ENCODE assay signal across 24 mouse cellular contexts in genomic region chr5:125224925-125225324, GRCm38 (mm10). TPM values are rescaled to one million over a fixed set of nuclear protein-coding genes. Genes with fewer than 3 reads are reported as not detected.
DNase-seq lines count a peak whose midpoint lies in the region; ATAC-seq and TF ChIP-seq lines count a peak whose summit lies in the region.
"Had no signal": no experiment of that assay in that cellular context is flagged by ENCODE, and none has a peak within 500 bp of the region (broad histone marks: within the 10 kb centered on the region; RNA-seq: fewer than 3 reads in every experiment).

No protein-coding gene starts in this region.

- H3K27ac ChIP-seq in hindbrain, postnatal 0 days = 0 out of 2 replicates have a peak overlapping the region, but pooled peaks have one; percentile 48
- no peak overlapping the region for H3K27ac ChIP-seq in hindbrain, embryonic 16.5 days (ENCODE audit: low read depth, low read length)
- H3K27ac ChIP-seq: embryonic facial prominence, embryonic 15.5 days; heart, embryonic 15.5 days; kidney, embryonic 15.5 days; limb, embryonic 13.5 days; liver, embryonic 12.5 days; midbrain, embryonic 13.5 days; neural tube, embryonic 12.5 days had no signal

- no peak overlapping the region for H3K9ac ChIP-seq in hindbrain, postnatal 0 days (replicated peaks; ENCODE audit: low read length)
- no peak overlapping the region for H3K9ac ChIP-seq in hindbrain, embryonic 16.5 days (ENCODE audit: low read depth, low read length)
- H3K9ac ChIP-seq: embryonic facial prominence, embryonic 15.5 days; heart, embryonic 15.5 days; hindbrain, embryonic 15.5 days; kidney, embryonic 15.5 days; limb, embryonic 13.5 days; liver, embryonic 12.5 days; midbrain, embryonic 13.5 days; neural tube, embryonic 12.5 days had no signal

- ATAC-seq in hindbrain, postnatal 0 days = no peak
- no peak for ATAC-seq in hindbrain, embryonic 16.5 days
- no peak for ATAC-seq in megakaryocyte, adult 5-6 weeks (ENCODE audit: poor library complexity, severe bottlenecking)
- ATAC-seq: CD4-positive, CD25-positive, alpha-beta regulatory T cell, adult 4 months; intestine, postnatal 0 days; liver, embryonic 12.5 days; midbrain, embryonic 13.5 days had no signal

- H3K4me1 ChIP-seq in hindbrain, postnatal 0 days (ENCODE audit: insufficient read depth, low read length) = peaks cover 21% of the 10 kb centered on the region
- H3K4me1 ChIP-seq in hindbrain, embryonic 16.5 days (ENCODE audit: control insufficient read depth, insufficient read depth, low read depth, low read length) = peaks cover 24% of the 10 kb centered on the region

- H3K4me3 ChIP-seq in hindbrain, postnatal 0 days (ENCODE audit: low read length) = no peak overlapping the region
- no peak overlapping the region for H3K4me3 ChIP-seq in hindbrain, embryonic 16.5 days (ENCODE audit: low read length)
- H3K4me3 ChIP-seq: embryonic facial prominence, embryonic 15.5 days; heart, embryonic 15.5 days; hindbrain, embryonic 15.5 days; kidney, embryonic 15.5 days; limb, embryonic 13.5 days; liver, embryonic 12.5 days; midbrain, embryonic 13.5 days; neural tube, embryonic 12.5 days had no signal

- no peak for TF ChIP-seq CTCF in hindbrain, postnatal 0 days (IDR thresholded peaks at IDR 0.05; ENCODE audit: low read depth)

- no peak overlapping the region for H3K4me2 ChIP-seq in hindbrain, postnatal 0 days (ENCODE audit: low read depth, low read length)
- no peak overlapping the region for H3K4me2 ChIP-seq in hindbrain, embryonic 16.5 days (ENCODE audit: low read length)
- H3K4me2 ChIP-seq: embryonic facial prominence, embryonic 15.5 days; heart, embryonic 15.5 days; hindbrain, embryonic 15.5 days; kidney, embryonic 15.5 days; limb, embryonic 13.5 days; liver, embryonic 12.5 days; midbrain, embryonic 13.5 days; neural tube, embryonic 12.5 days had no signal

- H3K36me3 ChIP-seq in hindbrain, postnatal 0 days (ENCODE audit: insufficient read depth, low read length) = no peaks in the 10 kb centered on the region
- no peaks in the 10 kb centered on the region for H3K36me3 ChIP-seq in hindbrain, embryonic 16.5 days (ENCODE audit: control insufficient read depth, insufficient read depth, low read length)
- H3K36me3 ChIP-seq: embryonic facial prominence, embryonic 15.5 days; heart, embryonic 15.5 days; hindbrain, embryonic 15.5 days; kidney, embryonic 15.5 days; limb, embryonic 13.5 days; liver, embryonic 12.5 days; midbrain, embryonic 13.5 days; neural tube, embryonic 12.5 days had no signal

- H3K9me3 ChIP-seq in hindbrain, postnatal 0 days (ENCODE audit: low read length) = no peaks in the 10 kb centered on the region
- peaks cover 2% of the 10 kb centered on the region; the same call in 1 of the 2 replicates for H3K9me3 ChIP-seq in hindbrain, embryonic 16.5 days (ENCODE audit: control insufficient read depth, low read length)
- H3K9me3 ChIP-seq: hindbrain, embryonic 15.5 days; kidney, embryonic 15.5 days; liver, embryonic 12.5 days; neural tube, embryonic 12.5 days had no signal

- no peaks in the 10 kb centered on the region for H3K27me3 ChIP-seq in hindbrain, postnatal 0 days (ENCODE audit: insufficient read depth, low read length)
- H3K27me3 ChIP-seq in hindbrain, embryonic 16.5 days (replicated peaks; ENCODE audit: control insufficient read depth, insufficient read depth, low read length) = no peaks in the 10 kb centered on the region
- H3K27me3 ChIP-seq: embryonic facial prominence, embryonic 15.5 days; heart, embryonic 15.5 days; hindbrain, embryonic 15.5 days; kidney, embryonic 15.5 days; limb, embryonic 13.5 days; midbrain, embryonic 13.5 days; neural tube, embryonic 12.5 days had no signal

- peak; percentile 66 for DNase-seq in adrenal gland, adult 8-10 months
- DNase-seq in adrenal gland, postnatal 25 days = no peak
- no peak for DNase-seq in hindbrain, postnatal 0 days (ENCODE audit: low spot score)
- peak; percentile 52 for DNase-seq in embryo, embryonic 11 days
- DNase-seq in retina, embryonic 14.5 days (ENCODE audit: low spot score) = peak; percentile 54
- DNase-seq in cerebellum, adult 9-10 months = no peak
- DNase-seq: heart, postnatal 36 days; kidney, postnatal 36 days; lung, adult 18-20 months; lung, postnatal 14 days; right cerebral cortex, postnatal 25 days; thymus, postnatal 25 days had no signal

- WGBS in hindbrain, postnatal 0 days = 45% methylated on average over 3 of the region's 3 CpGs
- WGBS in hindbrain, embryonic 16.5 days = 31% methylated on average over 3 of the region's 3 CpGs

RNA-seq across cellular contexts. Expression of gene Ncor2, which starts 45.9 kb away (rescaled TPM):
- total RNA-seq in adrenal gland, adult 8-10 months (2022) = 100 to 1,000 TPM; 188 to 380 (median 257) TPM
- total RNA-seq in adrenal gland, postnatal 25 days (2021) = 316 and 358 TPM in 2 replicates
- 35.4 and 37.5 TPM in 2 replicates for total RNA-seq in hindbrain, postnatal 0 days (2014; rRNA removed)
- polyA plus RNA-seq in hindbrain, postnatal 0 days (2015; fragmentation: Nextera tagmentation; extraction: Ambion mirVana) = 20.9 and 22.7 TPM in 2 replicates
- polyA plus RNA-seq in hindbrain, embryonic 16.5 days (2015; fragmentation: Nextera tagmentation; extraction: Ambion mirVana) = 23.3 and 26.2 TPM in 2 replicates
- 87.7 and 107 TPM in 2 replicates for total RNA-seq in megakaryocyte, adult 5-6 weeks (2015)
- total RNA-seq in megakaryocyte, adult 5-6 weeks (2017) = 15.0 and 21.5 TPM in 2 replicates

Comparison
In these comparisons a context has a peak if more than half of its experiments do, and no peak if none do; other contexts are left out.
1. DNase-seq: peak in adrenal gland, adult 8-10 months (single experiment), embryo, embryonic 11 days (single experiment) and retina, embryonic 14.5 days (single experiment); none in adrenal gland, postnatal 25 days (single experiment), hindbrain, postnatal 0 days (single experiment) and cerebellum, adult 9-10 months (single experiment).